Mouse (Mus musculus) heart, postnatal 10 days (tissue): ENCODE data around the gene Slc9b2. TPM values are rescaled to one million over a fixed set of nuclear protein-coding genes. Genes with fewer than 3 reads are reported as not detected.

Source experiments
- total RNA-seq, 2 experiments: library from RNA; stranded (reverse); gene quantifications; 2 replicates each; pipeline ENCODE4 v1.2.3; 2021

Gene Slc9b2
- total RNA-seq, 2 experiments from 2014 or later, result 0.20 to 0.43 TPM

Other genes with a start within 250 kb of the Slc9b2 start
- gene Cenpe, start 95.2 kb upstream of the Slc9b2 start, total RNA-seq, result 1 to 10 TPM; 7.3 to 7.7 TPM
- gene Bdh2, start 26.5 kb upstream of the Slc9b2 start, total RNA-seq, result 1 to 10 TPM; 5.1 to 6.6 TPM
- under 1 TPM; 0.45 to 0.60 TPM for gene Slc9b1, start 40.3 kb downstream of the Slc9b2 start, total RNA-seq
- 10 to 100 TPM; 38.5 to 41.7 TPM for gene Cisd2, start 116.2 kb downstream of the Slc9b2 start, total RNA-seq
- gene Ube2d3, start 130.4 kb downstream of the Slc9b2 start, total RNA-seq, result 100 to 1,000 TPM; 358 to 365 TPM
- gene Manba, start 177.9 kb downstream of the Slc9b2 start, total RNA-seq, result 10 to 100 TPM; 22.5 to 26.8 TPM